Mouse (Mus musculus): ENCODE measurements around the gene Ttc28. TPM values are rescaled to one million over a fixed set of nuclear protein-coding genes. Genes with fewer than 3 reads are reported as not detected.

The Ttc28 gene
- polyA plus RNA-seq, 1 experiment from 2014 or later: 28.2 TPM

MicroRNA genes within 50 kb of the gene (microRNA counts, 519-probe panel; counts per million panel counts)
- microRNA mmu-miR-701: 470 counts per million, percentile 58 among the panel's probes with 10 or more counts

Small RNAs within 50 kb of the gene (microRNA-seq; reads per million reads assigned to microRNA genes)
- 149 reads per million, percentile 53 among the genes with 10 or more reads in this experiment for gene Mir701

Other genes with a start within 250 kb of the Ttc28 start
- 50.0 and 50.6 TPM in 2 replicates for gene Noc4l, start 226.4 kb upstream of the Ttc28 start, polyA plus RNA-seq (2016; fragmentation: Nextera tagmentation; extraction: Ambion mirVana)
- 33.3 and 34.1 TPM in 2 replicates for gene Ddx51, start 226.4 kb upstream of the Ttc28 start, polyA plus RNA-seq (2016; fragmentation: Nextera tagmentation; extraction: Ambion mirVana)
- 55.4 and 61.4 TPM in 2 replicates for gene Ep400, start 109.1 kb upstream of the Ttc28 start, polyA plus RNA-seq (2016; fragmentation: Nextera tagmentation; extraction: Ambion mirVana)
- gene Pus1, start 99.1 kb upstream of the Ttc28 start, polyA plus RNA-seq (2016; fragmentation: Nextera tagmentation; extraction: Ambion mirVana): 23.4 and 24.1 TPM in 2 replicates
- 35.4 and 38.1 TPM in 2 replicates for gene Ulk1, start 69.7 kb upstream of the Ttc28 start, polyA plus RNA-seq (2016; fragmentation: Nextera tagmentation; extraction: Ambion mirVana)
- 18.5 and 21.4 TPM in 2 replicates for gene Hscb, start 40.0 kb upstream of the Ttc28 start, polyA plus RNA-seq (2016; fragmentation: Nextera tagmentation; extraction: Ambion mirVana)
- 18.3 and 18.4 TPM in 2 replicates for gene Chek2, start 39.8 kb upstream of the Ttc28 start, polyA plus RNA-seq (2016; fragmentation: Nextera tagmentation; extraction: Ambion mirVana)

Measured in hindbrain, embryonic 12.5 days (tissue).